Mouse (Mus musculus) midbrain, postnatal 0 days (tissue): ENCODE results near the gene Dcdc2c. TPM values are rescaled to one million over a fixed set of nuclear protein-coding genes. Genes with fewer than 3 reads are reported as not detected.

Experiments
- ATAC-seq: fragments of 200-750 bp; cut with Nextera tagmentation; 2 replicates; pipeline ENCODE4 v1.8.0; 2017; ENCODE audit warnings: moderate number of reproducible peaks, mild to moderate bottlenecking, moderate TSS enrichment, moderate library complexity; ENCODE audit not compliant: low FRiP score
- DNase-seq: peaks from one replicate; pipeline ENCODE4 v3.0.0-alpha.2; 2015; ENCODE audit warnings: low spot score
- H3K27ac ChIP-seq: fragments of 300-500 bp; sonication (generic); 2 replicates; pipeline ENCODE4 v1.5.1; 2014; ENCODE audit warnings: low read depth, mild to moderate bottlenecking, low read length, mixed read lengths
- H3K27me3 ChIP-seq: fragments of 300-500 bp; sonication (generic); 2 replicates; pipeline ENCODE4 v1.6.1; 2014; ENCODE audit warnings: low read length, control low read depth, mixed read lengths; ENCODE audit not compliant: insufficient read depth
- H3K36me3 ChIP-seq: fragments of 300-500 bp; sonication (generic); 2 replicates; pipeline ENCODE4 v1.6.1; 2014; ENCODE audit warnings: low read length, control low read depth, mixed read lengths; ENCODE audit not compliant: insufficient read depth
- H3K4me1 ChIP-seq: fragments of 300-500 bp; sonication (generic); 2 replicates; pipeline ENCODE4 v1.6.1; 2014; ENCODE audit warnings: mild to moderate bottlenecking, control low read depth, antibody characterized with exemption, low read length, mixed read lengths; ENCODE audit not compliant: insufficient read depth
- H3K4me2 ChIP-seq: fragments of 300-500 bp; sonication (generic); 2 replicates; pipeline ENCODE4 v1.6.1; 2014; ENCODE audit warnings: low read depth, mild to moderate bottlenecking, low read length, mixed read lengths; ENCODE audit not compliant: poor library complexity, severe bottlenecking
- H3K4me3 ChIP-seq: fragments of 300-500 bp; sonication (generic); 2 replicates; pipeline ENCODE4 v1.5.1; 2014; ENCODE audit warnings: low read depth, mild to moderate bottlenecking, low read length, moderate library complexity
- H3K9ac ChIP-seq: fragments of 300-500 bp; sonication (generic); replicated peaks from 2 replicates; pipeline ENCODE4 v1.6.1; 2014; ENCODE audit warnings: mild to moderate bottlenecking, low read length, moderate library complexity, mixed read lengths; ENCODE audit not compliant: poor library complexity, severe bottlenecking
- H3K9me3 ChIP-seq: fragments of 300-500 bp; sonication (generic); 2 replicates; pipeline ENCODE4 v1.6.1; 2016; ENCODE audit warnings: low read length, control low read depth
- CTCF ChIP-seq: IDR thresholded peaks from 2 replicates; pipeline ENCODE4 v1.5.1; 2016; ENCODE audit warnings: antibody characterized with exemption, mild to moderate bottlenecking
- WGBS: fragments of 180-500 bp; shearing (Covaris S2); extraction: QIAGEN DNeasy Blood & Tissue Kit; methylation state at CpG from one replicate; pipeline ENCODE4 v1.1.7; 2014; 5-methylcytosine and 5-hydroxymethylcytosine counted together
- polyA plus RNA-seq: library from polyadenylated mRNA; unstranded; fragments of >200 nt; fragmentation: Nextera tagmentation; extraction: Ambion mirVana; gene quantifications from 2 replicates; pipeline ENCODE4 v1.2.1, GENCODE M21; 2015
- total RNA-seq: library from RNA; depleted of rRNA; stranded (reverse); fragments of >200 nt; gene quantifications from 2 replicates; pipeline ENCODE4 v1.2.3, GENCODE M21; 2014; rRNA removed

The Dcdc2c gene
- total RNA-seq (not detected in 2 replicates), polyA plus RNA-seq (0.43 and 0.56 TPM in 2 replicates)

DNA sequence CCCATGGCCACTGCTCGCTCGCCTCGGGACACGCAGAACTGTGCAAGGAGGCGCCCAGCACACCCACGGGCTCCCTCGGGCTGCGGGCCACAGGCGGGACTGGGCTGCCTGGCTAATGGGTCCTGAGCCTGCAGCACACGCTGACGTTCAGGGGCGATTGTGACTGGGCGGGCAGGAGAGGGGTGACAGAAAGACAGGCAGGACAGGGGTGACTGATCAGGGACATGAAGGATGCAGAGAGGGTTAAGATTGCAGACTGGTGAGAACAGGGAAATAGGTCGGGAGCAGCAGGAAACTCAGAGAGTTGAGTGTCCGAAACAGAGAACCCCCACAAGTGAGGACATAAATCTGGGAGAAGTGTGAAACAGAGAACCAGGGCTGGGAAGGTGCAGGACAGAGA, at the start of gene Dcdc2c:
Dcdc2c (minus strand) TSS at position 101 of the 400 bp plus-strand sequence.
- Histone ChIP-seq H3K4me2 (no peak within 1 kb of the TSS), H3K27me3 (no peaks in the 10 kb centered on the region), H3K4me3 (no peak within 1 kb of the TSS), H3K9me3 (no peaks in the 10 kb centered on the region), H3K36me3 (no peaks in the 10 kb centered on the region), H3K4me1 (no peaks in the 10 kb centered on the region), H3K27ac (no peak within 1 kb of the TSS), H3K9ac (no peak within 1 kb of the TSS)
- ATAC-seq (no peak), DNase-seq (no peak)
- 81% methylated on average over 15 of the region's 15 CpGs for WGBS
- TF ChIP-seq CTCF, result no peak

- H3K27me3 ChIP-seq, result no peaks in the 10 kb centered on the region
- TF ChIP-seq CTCF, result no peak
- ATAC-seq (no peak), DNase-seq (no peak)
- no peak overlapping the region for H3K4me2 ChIP-seq
- H3K4me3 ChIP-seq, result no peak overlapping the region
- no peaks in the 10 kb centered on the region for H3K9me3 ChIP-seq
- no peaks in the 10 kb centered on the region for H3K4me1 ChIP-seq
- H3K36me3 ChIP-seq, result no peaks in the 10 kb centered on the region
- H3K9ac ChIP-seq, result no peak overlapping the region
- H3K27ac ChIP-seq, result no peak overlapping the region
- 62% methylated on average over 2 of the region's 2 CpGs for WGBS
Measured at GRCm38 (mm10) chr12:28598526-28598991, 46.4 kb upstream of the Dcdc2c start.

- H3K4me2 ChIP-seq, result no peak overlapping the region
- H3K9me3 ChIP-seq, result no peaks in the 10 kb centered on the region
- H3K36me3 ChIP-seq, result no peaks in the 10 kb centered on the region
- DNase-seq (no peak), ATAC-seq (no peak)
- no peaks in the 10 kb centered on the region for H3K27me3 ChIP-seq
- H3K4me3 ChIP-seq, result no peak overlapping the region
- no peaks in the 10 kb centered on the region for H3K4me1 ChIP-seq
- no peak for TF ChIP-seq CTCF
- WGBS, result 76% methylated on average over 3 of the region's 3 CpGs
- H3K27ac ChIP-seq, result no peak overlapping the region
- no peak overlapping the region for H3K9ac ChIP-seq
Measured at GRCm38 (mm10) chr12:28598110-28598509, 45.9 kb upstream of the Dcdc2c start.

- no peak for TF ChIP-seq CTCF
- no peaks in the 10 kb centered on the region for H3K4me1 ChIP-seq
Measured at GRCm38 (mm10) chr12:28597699-28598098, 45.5 kb upstream of the Dcdc2c start.

GRCm38 (mm10) chr12:28596851-28597250, 44.7 kb upstream of the Dcdc2c start:
- ATAC-seq (no peak), DNase-seq (peak; percentile 21)
- no peak overlapping the region for H3K27ac ChIP-seq
- H3K27me3 ChIP-seq, result no peaks in the 10 kb centered on the region
- no peaks in the 10 kb centered on the region for H3K9me3 ChIP-seq
- TF ChIP-seq CTCF, result no peak
- no peaks in the 10 kb centered on the region for H3K4me1 ChIP-seq
- H3K9ac ChIP-seq, result no peak overlapping the region
- H3K4me3 ChIP-seq, result no peak overlapping the region
- H3K4me2 ChIP-seq, result no peak overlapping the region
- H3K36me3 ChIP-seq, result no peaks in the 10 kb centered on the region

More at GRCm38 (mm10) chr12:28597699-28598098, 45.5 kb upstream of the Dcdc2c start:
- Histone ChIP-seq H3K27me3 (no peaks in the 10 kb centered on the region), H3K4me3 (no peak overlapping the region), H3K9me3 (no peaks in the 10 kb centered on the region), H3K27ac (no peak overlapping the region), H3K4me2 (no peak overlapping the region), H3K36me3 (no peaks in the 10 kb centered on the region), H3K9ac (no peak overlapping the region)
- WGBS, result 87% methylated on average over 9 of the region's 9 CpGs
- ATAC-seq, result no peak
- DNase-seq, result no peak

GRCm38 (mm10) chr12:28590428-28590827, 38.2 kb upstream of the Dcdc2c start:
- Histone ChIP-seq H3K36me3 (no peaks in the 10 kb centered on the region), H3K4me1 (peaks cover 11% of the 10 kb centered on the region), H3K27ac (peak overlapping the region; percentile 69; the same call in 1 of the 2 replicates), H3K4me2 (no peak overlapping the region), H3K4me3 (no peak overlapping the region), H3K9ac (no peak overlapping the region), H3K9me3 (no peaks in the 10 kb centered on the region), H3K27me3 (no peaks in the 10 kb centered on the region)
- DNase-seq (no peak), ATAC-seq (no peak)
- WGBS, result 49% methylated on average over 13 of the region's 13 CpGs
- no peak for TF ChIP-seq CTCF
